Mouse (Mus musculus): Measurements from ENCODE around the gene Zfp334.

The Zfp334 gene

DNA sequence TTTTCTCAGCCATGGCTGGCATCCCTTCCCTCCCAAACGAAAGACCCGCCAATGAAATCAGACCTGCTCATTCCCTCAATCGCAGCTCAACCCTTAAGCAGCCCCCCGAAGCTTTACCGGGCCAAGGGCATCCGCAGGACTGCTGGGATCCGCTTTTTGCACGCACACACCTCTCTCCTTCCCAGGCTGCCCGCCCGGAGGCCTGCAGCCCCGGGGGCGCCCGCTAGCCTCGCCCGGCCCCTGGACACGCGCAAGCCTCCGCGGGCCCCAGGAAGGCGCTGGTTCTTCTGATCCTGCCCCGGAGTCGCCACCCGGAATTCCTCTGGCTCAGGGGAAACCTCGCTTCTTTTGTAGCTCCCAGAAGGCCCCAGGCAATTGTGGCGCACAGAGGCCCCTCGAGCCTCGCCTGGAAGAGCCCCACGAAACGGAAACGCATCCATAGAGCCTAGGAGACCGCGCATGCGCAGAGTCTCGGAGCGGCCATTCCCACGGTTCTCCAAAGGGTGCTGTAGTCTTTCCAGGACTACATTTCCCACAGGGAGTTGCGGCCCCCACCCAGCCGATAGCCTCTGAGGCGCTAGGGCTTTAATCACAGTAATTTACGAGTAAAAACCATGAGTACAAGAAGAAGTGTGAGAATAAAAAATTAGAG, at the start of gene Zfp334:
Zfp334 (minus strand) TSS at position 416 of the 652 bp plus-strand sequence.
- peak; percentile 87 to 93 for DNase-seq (ENCODE audit: low spot score in 2 of 2)

DNA sequence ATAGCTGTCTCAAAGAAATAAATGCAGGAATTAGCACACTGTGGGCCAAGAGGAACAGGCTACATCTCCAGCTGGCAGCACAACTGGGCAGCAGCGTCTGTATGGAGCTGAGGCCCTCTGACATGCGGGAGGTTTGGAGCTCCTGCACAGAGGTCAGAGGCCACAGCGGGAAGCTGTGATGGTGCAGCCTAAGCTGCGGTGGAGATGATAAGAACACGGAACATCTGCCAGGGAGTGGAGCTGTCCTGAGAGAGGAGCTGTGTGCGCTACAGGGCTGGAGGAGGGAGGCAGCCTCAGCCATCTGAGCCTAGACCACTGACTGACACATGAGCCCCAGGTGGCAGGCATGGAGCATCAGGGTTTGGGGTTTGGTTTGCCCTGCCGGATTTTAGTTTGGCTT, 40.6 kb upstream of the Zfp334 start:
- DNase-seq (ENCODE audit: low spot score in 2 of 2) = no peak

- DNase-seq (ENCODE audit: low spot score in 2 of 2) = no peak
Observed at GRCm38 (mm10) chr2:165420195-165420594, 32.1 kb upstream of the Zfp334 start.

GRCm38 (mm10) chr2:165419670-165420111, 31.6 kb upstream of the Zfp334 start:
- no peak for DNase-seq (ENCODE audit: low spot score in 2 of 2)

DNA sequence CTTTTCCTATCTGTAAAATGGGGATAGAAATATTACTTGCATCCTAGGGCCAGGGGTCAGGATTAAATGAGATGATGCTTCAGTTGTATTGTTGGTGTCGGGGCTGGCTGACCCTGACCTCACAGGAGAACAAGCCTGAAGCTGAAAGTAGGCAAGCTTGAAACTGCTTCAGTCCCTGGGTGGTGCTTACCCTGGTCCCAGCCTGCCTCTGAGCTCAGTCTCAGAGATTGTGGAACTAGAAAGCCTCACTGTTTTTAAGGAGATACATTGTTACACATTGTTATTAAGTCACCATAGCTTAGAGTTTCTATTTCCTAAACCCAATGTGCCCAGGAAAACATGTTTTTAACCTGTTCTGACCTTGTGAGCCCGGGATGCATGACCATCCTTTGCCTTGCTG, 30.5 kb upstream of the Zfp334 start:
- DNase-seq (ENCODE audit: low spot score in 2 of 2) = no peak

DNA sequence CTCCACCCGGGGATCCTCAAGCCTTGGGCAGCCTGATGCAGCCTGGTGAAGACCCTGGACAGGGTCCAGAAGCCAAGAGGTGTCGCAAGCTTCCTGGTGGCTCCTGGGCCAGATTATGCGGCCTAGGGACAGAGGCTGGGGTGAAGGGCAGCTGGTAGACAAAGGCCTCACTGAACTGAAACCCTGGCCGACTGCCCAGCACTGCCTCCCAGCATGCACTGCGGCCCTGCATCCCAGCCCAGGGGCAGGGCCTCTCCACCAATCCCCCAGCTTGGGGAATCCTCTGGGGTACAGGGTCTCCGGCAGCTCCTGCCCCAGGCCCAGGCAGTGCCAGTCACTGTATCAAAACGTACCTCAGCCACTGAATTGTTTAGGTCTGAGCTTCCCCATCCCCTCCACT, 29.2 kb upstream of the Zfp334 start:
- peak in 1 of 2 experiments; percentile 36 for DNase-seq (ENCODE audit: low spot score in 2 of 2)

DNA sequence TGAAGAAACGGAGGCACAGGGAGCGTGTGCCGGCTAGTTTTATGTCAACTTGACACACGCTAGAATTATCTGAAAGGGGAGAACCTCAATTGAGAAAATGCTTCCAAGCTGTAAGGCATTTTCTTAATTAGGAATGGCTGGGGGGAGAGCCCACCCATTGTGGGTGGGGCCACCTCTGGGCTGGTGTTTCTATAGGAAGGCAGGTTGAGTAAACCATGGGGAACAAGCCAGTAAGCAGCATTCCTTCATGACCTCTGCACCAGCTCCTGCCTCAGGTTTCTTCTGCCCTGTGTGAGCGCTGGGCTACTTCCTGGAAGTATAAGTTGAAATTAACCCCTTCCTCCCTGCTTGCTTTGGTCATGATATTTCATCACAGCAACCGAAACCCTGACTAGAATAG, 27.7 kb upstream of the Zfp334 start:
- DNase-seq (ENCODE audit: low spot score in 2 of 2) = no peak

- DNase-seq (ENCODE audit: low spot score in 2 of 2) = no peak
Observed at GRCm38 (mm10) chr2:165415141-165415721, 27.2 kb upstream of the Zfp334 start.

- DNase-seq (ENCODE audit: low spot score in 2 of 2) = no peak
Observed at GRCm38 (mm10) chr2:165414321-165414720, 26.3 kb upstream of the Zfp334 start.

- DNase-seq (ENCODE audit: low spot score in 2 of 2) = no peak
Observed at GRCm38 (mm10) chr2:165413884-165414283, 25.8 kb upstream of the Zfp334 start.

- peak; percentile 25 to 74 for DNase-seq (ENCODE audit: low spot score in 2 of 2)
Observed at GRCm38 (mm10) chr2:165407700-165408301, 19.7 kb upstream of the Zfp334 start.

- no peak for DNase-seq (ENCODE audit: low spot score in 2 of 2)
Observed at GRCm38 (mm10) chr2:165405351-165405750, 17.3 kb upstream of the Zfp334 start.

- DNase-seq (ENCODE audit: low spot score in 2 of 2) = no peak
Observed at GRCm38 (mm10) chr2:165404951-165405350, 16.9 kb upstream of the Zfp334 start.

DNA sequence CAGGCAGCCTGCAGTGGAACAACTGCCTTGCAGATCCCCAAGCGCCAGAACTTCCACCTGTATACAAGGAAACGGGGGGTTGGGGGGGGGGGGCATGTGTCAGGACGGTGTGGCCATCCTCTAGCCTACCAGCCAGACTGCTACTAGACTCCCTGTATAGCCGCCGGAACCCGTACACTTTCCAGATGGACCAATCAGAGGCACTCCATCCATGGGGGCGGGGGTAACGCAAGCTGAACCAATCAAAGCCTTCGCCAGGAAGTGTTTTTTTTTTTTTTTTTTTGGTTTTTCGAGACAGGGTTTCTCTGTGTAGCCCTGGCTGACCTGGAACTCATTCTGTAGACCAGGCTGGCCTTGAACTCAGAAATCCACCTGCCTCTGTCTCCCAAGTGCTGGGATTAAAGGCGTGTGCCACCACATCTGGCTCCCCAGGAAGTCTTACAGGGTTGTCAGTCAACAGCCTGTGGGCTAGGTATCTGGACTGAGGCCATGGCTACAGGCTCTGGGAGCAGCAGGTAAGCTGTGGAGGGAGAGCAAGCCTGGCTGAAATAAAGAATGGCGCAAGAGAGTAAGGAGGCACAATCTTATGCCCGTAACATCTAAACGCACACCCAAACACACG, 10.2 kb upstream of the Zfp334 start:
- no peak for DNase-seq (ENCODE audit: low spot score in 2 of 2)

DNA sequence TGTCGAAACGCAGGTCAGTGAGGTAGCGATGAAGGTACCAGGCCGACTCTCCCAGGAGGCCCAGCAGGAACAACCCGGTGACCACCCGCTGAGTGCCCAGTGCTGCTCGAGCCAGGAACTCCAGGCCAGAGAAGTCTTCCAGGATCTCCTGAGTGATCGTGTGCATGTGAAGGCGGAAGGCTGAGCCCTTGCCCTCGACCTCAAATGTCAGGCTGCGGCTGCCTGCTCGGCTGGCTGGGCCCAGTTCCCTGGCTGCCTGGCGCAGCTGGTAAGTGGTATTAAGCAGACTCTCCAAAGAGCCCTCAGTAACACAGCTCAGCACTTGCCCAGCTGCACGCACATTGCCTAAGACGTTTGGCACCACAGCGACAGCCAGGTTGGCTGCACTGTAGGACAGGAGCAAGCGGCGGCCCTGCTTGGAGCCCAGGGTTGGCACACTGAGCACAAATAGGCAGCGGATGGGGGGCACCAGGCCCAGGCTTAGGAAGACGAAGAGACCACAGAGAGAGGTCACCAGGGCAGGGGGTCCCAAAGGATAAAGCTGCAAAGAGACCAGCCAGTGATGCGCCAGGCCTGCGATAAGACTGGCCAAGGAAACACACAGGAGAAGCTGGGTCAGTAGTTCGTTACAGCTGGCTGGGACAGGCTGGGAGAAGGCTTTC, 9.6 kb upstream of the Zfp334 start:
- no peak for DNase-seq (ENCODE audit: low spot score in 2 of 2)

DNA sequence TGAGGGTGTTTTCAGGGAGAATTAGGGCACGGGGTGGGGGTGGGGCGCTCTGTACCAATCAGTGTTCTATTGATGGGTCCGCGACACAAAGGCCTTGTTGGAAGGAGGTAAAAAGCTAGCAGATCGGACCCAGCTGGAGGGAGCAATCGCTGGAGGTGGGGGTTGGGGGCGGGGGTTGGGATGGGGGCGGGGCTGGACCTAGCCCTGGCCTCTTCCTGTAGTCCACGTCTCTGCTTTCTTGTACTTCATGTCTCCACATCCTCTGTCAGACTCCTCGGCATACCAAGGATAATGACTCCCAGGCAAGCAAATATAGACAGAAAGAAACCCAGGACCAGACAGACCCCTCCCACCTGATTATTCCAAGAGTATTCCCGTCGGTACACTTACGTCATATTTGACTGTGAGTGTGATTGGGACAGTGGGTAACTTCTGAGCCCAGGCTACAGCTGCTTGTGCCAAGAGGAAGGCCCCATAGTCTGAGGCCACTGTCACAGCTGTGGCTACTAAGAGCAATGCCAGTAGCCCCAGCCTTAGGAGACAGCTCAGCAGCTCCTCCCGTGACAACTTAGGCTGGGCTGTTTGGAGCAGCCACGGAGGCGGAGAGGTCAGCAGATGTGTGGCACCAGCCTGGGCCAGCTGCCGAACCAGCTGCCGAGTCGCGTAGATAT, 8.9 kb upstream of the Zfp334 start:
- no peak for DNase-seq (ENCODE audit: low spot score in 2 of 2)

- no peak for DNase-seq (ENCODE audit: low spot score in 2 of 2)
Observed at GRCm38 (mm10) chr2:165392156-165392555, 4.1 kb upstream of the Zfp334 start.

DNA sequence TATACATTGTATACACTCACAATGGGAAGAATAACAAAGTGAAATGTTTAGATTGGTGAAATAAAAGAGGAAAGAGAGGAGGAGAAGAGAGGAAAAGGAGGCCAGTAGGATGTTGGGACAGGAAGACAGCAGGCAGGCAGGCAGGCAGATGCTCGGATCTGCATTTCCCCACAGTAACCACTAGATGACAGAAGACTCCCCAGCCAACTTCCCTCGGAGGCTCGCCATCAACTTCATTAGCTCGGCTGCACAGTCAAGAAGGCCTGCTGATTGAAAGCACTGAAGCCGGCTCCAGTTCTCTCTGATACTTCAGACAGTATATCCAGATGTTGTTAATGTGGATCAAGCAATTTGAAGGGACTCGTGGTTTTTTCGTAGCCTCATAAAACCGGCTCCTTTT, 3.5 kb upstream of the Zfp334 start:
- DNase-seq (ENCODE audit: low spot score in 2 of 2) = no peak

GRCm38 (mm10) chr2:165389299-165389952, 1.4 kb upstream of the Zfp334 start:
- no peak for DNase-seq (ENCODE audit: low spot score in 2 of 2)

- no peak for DNase-seq (ENCODE audit: low spot score in 2 of 2)
Observed at GRCm38 (mm10) chr2:165387370-165387769, 689 bp downstream of the Zfp334 start.

GRCm38 (mm10) chr2:165380050-165380449, 8.0 kb downstream of the Zfp334 start:
- no peak for DNase-seq (ENCODE audit: low spot score in 2 of 2)
